Mouse (Mus musculus) midbrain, embryonic 15.5 days (tissue): Measurements from ENCODE around the gene Mamdc2. TPM values are rescaled to one million over a fixed set of nuclear protein-coding genes. Genes with fewer than 3 reads are reported as not detected.

Experiments
- ATAC-seq: fragments of 200-750 bp; cut with Nextera tagmentation; replicated peaks from 2 replicates; pipeline ENCODE4 v1.8.0; 2017; ENCODE audit warnings: moderate TSS enrichment
- H3K27ac ChIP-seq: fragments of 300-500 bp; sonication (generic); 2 replicates; pipeline ENCODE4 v1.5.1; 2015; ENCODE audit warnings: mild to moderate bottlenecking, inconsistent platforms
- H3K27me3 ChIP-seq: fragments of 300-500 bp; sonication (generic); replicated peaks from 2 replicates; pipeline ENCODE4 v1.6.1; 2015; ENCODE audit warnings: inconsistent platforms
- H3K36me3 ChIP-seq: fragments of 300-500 bp; sonication (generic); replicated peaks from 2 replicates; pipeline ENCODE4 v1.6.1; 2015; ENCODE audit warnings: inconsistent platforms
- H3K4me1 ChIP-seq: fragments of 300-500 bp; sonication (generic); 2 replicates; pipeline ENCODE4 v1.6.1; 2015; ENCODE audit warnings: inconsistent platforms
- H3K4me2 ChIP-seq: fragments of 300-500 bp; sonication (generic); 2 replicates; pipeline ENCODE4 v1.6.1; 2015; ENCODE audit warnings: inconsistent platforms, mild to moderate bottlenecking, moderate library complexity
- H3K4me3 ChIP-seq: fragments of 300-500 bp; sonication (generic); 2 replicates; pipeline ENCODE4 v1.5.1; 2015; ENCODE audit warnings: mild to moderate bottlenecking, inconsistent platforms
- H3K9ac ChIP-seq: fragments of 300-500 bp; sonication (generic); 2 replicates; pipeline ENCODE4 v1.6.1; 2015; ENCODE audit warnings: mild to moderate bottlenecking, inconsistent platforms
- H3K9me3 ChIP-seq: fragments of 300-500 bp; sonication (generic); 2 replicates; pipeline ENCODE4 v1.6.1; 2016; ENCODE audit warnings: inconsistent platforms
- WGBS: fragments of 180-500 bp; shearing (Covaris S2); methylation state at CpG from one replicate; pipeline ENCODE4 v1.1.7; 2015; ENCODE audit warnings: mixed read lengths; 5-methylcytosine and 5-hydroxymethylcytosine counted together
- polyA plus RNA-seq: library from polyadenylated mRNA; unstranded; fragments of >200 nt; fragmentation: Nextera tagmentation; extraction: Ambion mirVana; gene quantifications from 2 replicates; pipeline ENCODE4 v1.2.1, GENCODE M21; 2015

Gene Mamdc2
- polyA plus RNA-seq, 1 experiment from 2014 or later, result 2.9 TPM

GRCm38 (mm10) chr19:23349930-23350329 lies 98.3 kb downstream of the Mamdc2 start:
- Histone ChIP-seq H3K9me3 (no peaks in the 10 kb centered on the region), H3K4me1 (no peaks in the 10 kb centered on the region), H3K27me3 (no peaks in the 10 kb centered on the region), H3K27ac (no peak overlapping the region), H3K36me3 (no peaks in the 10 kb centered on the region), H3K4me3 (no peak overlapping the region), H3K4me2 (no peak overlapping the region), H3K9ac (no peak overlapping the region)
- ATAC-seq, result no peak
- 92% methylated on average over 2 of the region's 2 CpGs for WGBS

GRCm38 (mm10) chr19:23342782-23343181 lies 105.5 kb downstream of the Mamdc2 start:
- Histone ChIP-seq H3K9ac (no peak overlapping the region), H3K27me3 (no peaks in the 10 kb centered on the region), H3K36me3 (no peaks in the 10 kb centered on the region), H3K4me3 (no peak overlapping the region), H3K27ac (no peak overlapping the region), H3K9me3 (no peaks in the 10 kb centered on the region), H3K4me1 (no peaks in the 10 kb centered on the region), H3K4me2 (no peak overlapping the region)
- 95% methylated on average over 3 of the region's 3 CpGs for WGBS
- no peak for ATAC-seq

- H3K4me3 ChIP-seq, result no peak overlapping the region
- no peak overlapping the region for H3K9ac ChIP-seq
- 95% methylated on average over 1 of the region's 1 CpGs for WGBS
- H3K9me3 ChIP-seq, result no peaks in the 10 kb centered on the region
- no peaks in the 10 kb centered on the region for H3K36me3 ChIP-seq
- H3K4me2 ChIP-seq, result no peak overlapping the region
- no peaks in the 10 kb centered on the region for H3K27me3 ChIP-seq
- 0 out of 2 replicates have a peak, but pooled peaks cover 4% of the 10 kb centered on the region for H3K4me1 ChIP-seq
- no peak for ATAC-seq
- no peak overlapping the region for H3K27ac ChIP-seq
Measured at GRCm38 (mm10) chr19:23332883-23333282, 115.4 kb downstream of the Mamdc2 start.

GRCm38 (mm10) chr19:23330842-23331241 lies 117.4 kb downstream of the Mamdc2 start:
- Histone ChIP-seq H3K9me3 (no peaks in the 10 kb centered on the region), H3K9ac (no peak overlapping the region), H3K4me3 (no peak overlapping the region), H3K4me1 (0 out of 2 replicates have a peak, but pooled peaks cover 4% of the 10 kb centered on the region), H3K27me3 (no peaks in the 10 kb centered on the region), H3K36me3 (no peaks in the 10 kb centered on the region), H3K27ac (no peak overlapping the region; the same call in 1 of the 2 replicates), H3K4me2 (no peak overlapping the region)
- whole genome bisulfite sequencing, result 49% methylated on average over 6 of the region's 6 CpGs
- ATAC-seq, result no peak

- Histone ChIP-seq H3K27me3 (no peaks in the 10 kb centered on the region), H3K4me3 (no peak overlapping the region), H3K9ac (no peak overlapping the region), H3K36me3 (no peaks in the 10 kb centered on the region), H3K27ac (no peak overlapping the region), H3K4me1 (0 out of 2 replicates have a peak, but pooled peaks cover 4% of the 10 kb centered on the region), H3K4me2 (no peak overlapping the region), H3K9me3 (no peaks in the 10 kb centered on the region)
- WGBS, result 90% methylated on average over 2 of the region's 2 CpGs
- ATAC-seq, result no peak
Measured at GRCm38 (mm10) chr19:23329346-23329745, 118.9 kb downstream of the Mamdc2 start.

- Histone ChIP-seq H3K36me3 (no peaks in the 10 kb centered on the region), H3K27me3 (no peaks in the 10 kb centered on the region), H3K4me1 (0 out of 2 replicates have a peak, but pooled peaks cover 4% of the 10 kb centered on the region), H3K4me2 (no peak overlapping the region), H3K4me3 (no peak overlapping the region), H3K27ac (no peak overlapping the region), H3K9me3 (no peaks in the 10 kb centered on the region), H3K9ac (no peak overlapping the region)
- WGBS, result 95% methylated on average over 3 of the region's 3 CpGs
- no peak for ATAC-seq
Measured at GRCm38 (mm10) chr19:23327056-23327640, 121.1 kb downstream of the Mamdc2 start.

- Histone ChIP-seq H3K27me3 (no peaks in the 10 kb centered on the region), H3K4me3 (no peak overlapping the region)
- no peak for ATAC-seq
Measured at GRCm38 (mm10) chr19:23323107-23323506, 125.1 kb downstream of the Mamdc2 start.

GRCm38 (mm10) chr19:23317989-23318358 lies 130.3 kb downstream of the Mamdc2 start:
- Histone ChIP-seq H3K27me3 (no peaks in the 10 kb centered on the region), H3K4me3 (no peak overlapping the region), H3K9me3 (no peaks in the 10 kb centered on the region), H3K36me3 (no peaks in the 10 kb centered on the region), H3K4me1 (no peaks in the 10 kb centered on the region), H3K27ac (no peak overlapping the region), H3K9ac (no peak overlapping the region), H3K4me2 (no peak overlapping the region)
- no peak for ATAC-seq
- 84% methylated on average over 5 of the region's 5 CpGs for WGBS

More at GRCm38 (mm10) chr19:23323107-23323506, 125.1 kb downstream of the Mamdc2 start:
- no peak overlapping the region for H3K27ac ChIP-seq
- H3K4me2 ChIP-seq, result no peak overlapping the region
- H3K9ac ChIP-seq, result no peak overlapping the region
- H3K36me3 ChIP-seq, result no peaks in the 10 kb centered on the region
- no peaks in the 10 kb centered on the region for H3K4me1 ChIP-seq
- 89% methylated on average over 3 of the region's 3 CpGs for WGBS
- H3K9me3 ChIP-seq, result no peaks in the 10 kb centered on the region

GRCm38 (mm10) chr19:23317295-23317988 lies 130.8 kb downstream of the Mamdc2 start:
- Histone ChIP-seq H3K9me3 (no peaks in the 10 kb centered on the region), H3K27ac (0 out of 2 replicates have a peak overlapping the region, but pooled peaks have one; percentile 33)
- 75% methylated on average over 5 of the region's 5 CpGs for WGBS

GRCm38 (mm10) chr19:23316851-23317250 lies 131.4 kb downstream of the Mamdc2 start:
- WGBS, result 90% methylated on average over 5 of the region's 5 CpGs
- Histone ChIP-seq H3K4me1 (no peaks in the 10 kb centered on the region), H3K9me3 (no peaks in the 10 kb centered on the region), H3K9ac (no peak overlapping the region), H3K4me2 (no peak overlapping the region), H3K27me3 (no peaks in the 10 kb centered on the region), H3K27ac (no peak overlapping the region), H3K4me3 (no peak overlapping the region), H3K36me3 (no peaks in the 10 kb centered on the region)
- no peak for ATAC-seq

More at GRCm38 (mm10) chr19:23317295-23317988, 130.8 kb downstream of the Mamdc2 start:
- Histone ChIP-seq H3K4me3 (no peak overlapping the region), H3K27me3 (no peaks in the 10 kb centered on the region), H3K4me1 (no peaks in the 10 kb centered on the region), H3K36me3 (no peaks in the 10 kb centered on the region), H3K9ac (no peak overlapping the region), H3K4me2 (no peak overlapping the region)
- no peak for ATAC-seq

GRCm38 (mm10) chr19:23309979-23310378 lies 138.3 kb downstream of the Mamdc2 start:
- Histone ChIP-seq H3K27me3 (no peaks in the 10 kb centered on the region), H3K9ac (no peak overlapping the region), H3K4me2 (no peak overlapping the region), H3K4me3 (no peak overlapping the region), H3K27ac (no peak overlapping the region), H3K36me3 (no peaks in the 10 kb centered on the region), H3K4me1 (no peaks in the 10 kb centered on the region), H3K9me3 (no peaks in the 10 kb centered on the region)
- ATAC-seq, result no peak
- 87% methylated on average over 2 of the region's 2 CpGs for WGBS

- no peak overlapping the region for H3K27ac ChIP-seq
- H3K9me3 ChIP-seq, result no peaks in the 10 kb centered on the region
- no peaks in the 10 kb centered on the region for H3K27me3 ChIP-seq
- no peak overlapping the region for H3K9ac ChIP-seq
- no peak overlapping the region for H3K4me3 ChIP-seq
- WGBS, result 88% methylated on average over 7 of the region's 7 CpGs
- no peak for ATAC-seq
- no peaks in the 10 kb centered on the region for H3K4me1 ChIP-seq
- no peaks in the 10 kb centered on the region for H3K36me3 ChIP-seq
- no peak overlapping the region for H3K4me2 ChIP-seq
Measured at GRCm38 (mm10) chr19:23306671-23307070, 141.6 kb downstream of the Mamdc2 start.

GRCm38 (mm10) chr19:23299987-23300386 lies 148.3 kb downstream of the Mamdc2 start:
- Histone ChIP-seq H3K9me3 (no peaks in the 10 kb centered on the region), H3K4me2 (no peak overlapping the region), H3K4me1 (no peaks in the 10 kb centered on the region), H3K36me3 (no peaks in the 10 kb centered on the region), H3K27me3 (no peaks in the 10 kb centered on the region), H3K27ac (no peak overlapping the region), H3K4me3 (no peak overlapping the region), H3K9ac (no peak overlapping the region)
- ATAC-seq, result no peak
- WGBS, result 78% methylated on average over 3 of the region's 3 CpGs
